Mouse (Mus musculus): ENCODE results near the gene Wbp4. TPM values are rescaled to one million over a fixed set of nuclear protein-coding genes. Genes with fewer than 3 reads are reported as not detected.

Gene Wbp4
- polyA plus RNA-seq, 1 experiment from 2014 or later: 37.6 TPM

DNA sequence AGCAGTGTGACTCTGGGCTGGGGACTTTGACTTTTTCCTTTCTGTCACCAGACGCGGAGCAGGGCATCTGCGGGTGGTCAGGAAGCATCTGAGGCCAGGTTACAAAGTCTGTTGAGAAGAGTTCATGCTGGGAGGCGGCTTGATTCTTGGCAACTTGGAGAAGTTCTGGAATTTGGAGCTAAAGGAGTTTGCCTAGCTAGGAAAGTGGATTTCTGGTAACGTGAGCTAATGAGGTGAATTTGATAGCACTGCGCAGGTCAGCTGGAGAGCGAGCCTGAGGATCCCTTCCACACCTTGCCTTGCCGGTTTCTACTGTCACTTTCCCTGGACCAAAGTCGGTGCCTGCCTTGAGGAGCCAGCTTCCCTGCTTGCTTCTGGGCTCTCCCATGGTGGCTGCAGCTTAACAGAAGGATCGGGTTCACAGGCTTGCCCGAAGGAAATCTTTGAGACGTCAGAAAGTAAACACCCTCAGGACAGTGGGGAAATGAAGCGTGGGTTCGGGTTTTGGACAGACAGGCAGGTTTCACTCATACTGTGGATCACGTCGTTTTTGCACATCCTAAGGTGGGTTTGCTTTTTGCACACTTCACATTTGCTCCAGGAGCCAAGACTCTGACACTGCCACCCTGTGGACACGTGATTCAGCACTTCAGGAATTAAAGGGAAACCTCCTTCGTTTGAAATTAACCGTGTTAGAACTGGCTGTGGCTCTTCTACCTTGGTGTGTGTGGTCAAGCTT lies 5.8 kb upstream of the Wbp4 start:
- Histone ChIP-seq H3K36me3 (ENCODE audit: insufficient read depth, low read length) (peaks cover 6% of the 10 kb centered on the region; the same call in 1 of the 2 replicates), H3K27me3 (replicated peaks; ENCODE audit: insufficient read depth, low read length) (no peaks in the 10 kb centered on the region), H3K9me3 (ENCODE audit: low read length) (no peaks in the 10 kb centered on the region), H3K9ac (replicated peaks; ENCODE audit: low read depth) (peak overlapping the region; percentile 30; the same call in 1 of the 2 replicates), H3K27ac (ENCODE audit: low read length) (peak overlapping the region; percentile 70), H3K4me2 (replicated peaks; ENCODE audit: low read depth, low read length) (peak overlapping the region; percentile 43), H3K4me1 (ENCODE audit: insufficient read depth, low read depth, low read length) (peaks cover 36% of the 10 kb centered on the region), H3K4me3 (ENCODE audit: low read depth, low read length) (peak overlapping the region; percentile 16; the same call in 1 of the 2 replicates)
- peak; percentile 57 for TF ChIP-seq CTCF (IDR thresholded peaks at IDR 0.05)
- 0 out of 2 replicates have a peak, but pooled peaks have one; percentile 18 for TF ChIP-seq EP300 (IDR thresholded peaks at IDR 0.05)
- WGBS: 5% methylated on average over 19 of the region's 19 CpGs
- ATAC-seq (peak; percentile 25), DNase-seq (ENCODE audit: low spot score) (peak; percentile 72)

DNA sequence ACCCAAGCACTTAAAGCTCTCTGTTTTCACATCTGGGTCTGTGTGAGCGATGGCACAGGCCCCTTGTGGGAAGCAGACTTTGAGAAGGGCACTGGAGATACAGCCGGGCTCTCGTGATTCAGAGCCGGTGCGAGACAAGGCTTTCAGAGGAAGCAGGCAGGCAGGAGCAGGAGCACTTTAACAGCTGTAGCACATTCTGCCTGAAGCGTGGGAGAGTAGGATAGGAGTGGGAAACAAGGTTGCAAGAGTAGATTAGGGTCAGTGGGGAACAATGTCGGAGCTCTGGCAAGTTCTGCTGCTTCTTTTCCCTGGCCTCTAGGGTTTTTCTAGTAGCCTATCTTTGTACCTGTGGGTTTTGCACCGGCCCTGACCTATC lies 5.3 kb upstream of the Wbp4 start:
- H3K4me1 ChIP-seq (ENCODE audit: insufficient read depth, low read depth, low read length): peaks cover 36% of the 10 kb centered on the region
- ATAC-seq (no peak), DNase-seq (ENCODE audit: low spot score) (no peak)
- WGBS: 27% methylated on average over 8 of the region's 8 CpGs
- H3K4me3 ChIP-seq (ENCODE audit: low read depth, low read length): no peak overlapping the region
- H3K27me3 ChIP-seq (replicated peaks; ENCODE audit: insufficient read depth, low read length): no peaks in the 10 kb centered on the region
- TF ChIP-seq CTCF (IDR thresholded peaks at IDR 0.05) (no peak), EP300 (IDR thresholded peaks at IDR 0.05) (no peak)
- H3K9ac ChIP-seq (replicated peaks; ENCODE audit: low read depth): peak overlapping the region; percentile 30; the same call in 1 of the 2 replicates
- H3K4me2 ChIP-seq (replicated peaks; ENCODE audit: low read depth, low read length): peak overlapping the region; percentile 43
- no peaks in the 10 kb centered on the region for H3K36me3 ChIP-seq (ENCODE audit: insufficient read depth, low read length)
- no peaks in the 10 kb centered on the region for H3K9me3 ChIP-seq (ENCODE audit: low read length)
- H3K27ac ChIP-seq (ENCODE audit: low read length): peak overlapping the region; percentile 70

DNA sequence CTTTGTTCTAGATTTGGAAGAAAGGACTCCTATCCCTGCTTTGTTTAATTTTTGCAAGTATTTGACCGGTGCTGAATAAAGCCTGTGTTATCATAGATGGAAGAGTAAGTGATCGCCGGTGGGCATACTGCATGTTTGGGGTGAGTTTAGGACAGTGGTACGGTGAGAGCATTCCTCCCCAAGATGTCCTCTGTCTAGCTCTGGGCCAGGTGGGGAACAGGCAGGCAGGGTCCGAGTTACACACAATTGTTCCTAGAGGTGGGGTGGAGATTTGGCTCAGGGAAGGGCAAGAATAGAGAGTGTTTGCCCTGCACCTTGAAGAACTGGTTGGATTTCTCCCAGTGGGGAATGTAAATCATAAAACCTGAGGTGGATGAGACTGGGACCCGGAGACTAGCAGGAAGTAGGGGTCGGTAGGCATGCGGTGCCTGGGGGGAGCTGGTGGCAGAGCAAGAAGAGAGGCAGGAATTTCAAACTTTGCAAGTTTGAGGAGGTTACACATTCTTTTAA lies 2.3 kb upstream of the Wbp4 start:
- Histone ChIP-seq H3K36me3 (ENCODE audit: insufficient read depth, low read length) (no peaks in the 10 kb centered on the region), H3K4me2 (replicated peaks; ENCODE audit: low read depth, low read length) (peak overlapping the region; percentile 72), H3K9ac (replicated peaks; ENCODE audit: low read depth) (peak overlapping the region; percentile 100; the same call in 1 of the 2 replicates), H3K27me3 (replicated peaks; ENCODE audit: insufficient read depth, low read length) (no peaks in the 10 kb centered on the region), H3K9me3 (ENCODE audit: low read length) (no peaks in the 10 kb centered on the region), H3K27ac (ENCODE audit: low read length) (peak overlapping the region; percentile 100), H3K4me1 (ENCODE audit: insufficient read depth, low read depth, low read length) (peaks cover 37% of the 10 kb centered on the region), H3K4me3 (ENCODE audit: low read depth, low read length) (peak overlapping the region; percentile 100)
- WGBS: 54% methylated on average over 8 of the region's 8 CpGs
- no peak for TF ChIP-seq CTCF (IDR thresholded peaks at IDR 0.05)
- no peak for TF ChIP-seq EP300 (IDR thresholded peaks at IDR 0.05)
- DNase-seq (ENCODE audit: low spot score) (peak; percentile 62), ATAC-seq (no peak)

GRCm38 (mm10) chr14:79482747-79483355 lies 1.5 kb upstream of the Wbp4 start:
- H3K9me3 ChIP-seq (ENCODE audit: low read length): no peaks in the 10 kb centered on the region
- no peaks in the 10 kb centered on the region for H3K27me3 ChIP-seq (replicated peaks; ENCODE audit: insufficient read depth, low read length)
- peak overlapping the region; percentile 72 for H3K4me2 ChIP-seq (replicated peaks; ENCODE audit: low read depth, low read length)
- H3K9ac ChIP-seq (replicated peaks; ENCODE audit: low read depth): peak overlapping the region; percentile 100
- no peak for DNase-seq (ENCODE audit: low spot score)
- 12% methylated on average over 15 of the region's 15 CpGs for WGBS
- peak overlapping the region; percentile 100 for H3K4me3 ChIP-seq (ENCODE audit: low read depth, low read length)
- H3K36me3 ChIP-seq (ENCODE audit: insufficient read depth, low read length): no peaks in the 10 kb centered on the region
- H3K4me1 ChIP-seq (ENCODE audit: insufficient read depth, low read depth, low read length): peaks cover 37% of the 10 kb centered on the region
- H3K27ac ChIP-seq (ENCODE audit: low read length): peak overlapping the region; percentile 100
- no peak for TF ChIP-seq EP300 (IDR thresholded peaks at IDR 0.05)
- no peak for TF ChIP-seq CTCF (IDR thresholded peaks at IDR 0.05)
- ATAC-seq: no peak

DNA sequence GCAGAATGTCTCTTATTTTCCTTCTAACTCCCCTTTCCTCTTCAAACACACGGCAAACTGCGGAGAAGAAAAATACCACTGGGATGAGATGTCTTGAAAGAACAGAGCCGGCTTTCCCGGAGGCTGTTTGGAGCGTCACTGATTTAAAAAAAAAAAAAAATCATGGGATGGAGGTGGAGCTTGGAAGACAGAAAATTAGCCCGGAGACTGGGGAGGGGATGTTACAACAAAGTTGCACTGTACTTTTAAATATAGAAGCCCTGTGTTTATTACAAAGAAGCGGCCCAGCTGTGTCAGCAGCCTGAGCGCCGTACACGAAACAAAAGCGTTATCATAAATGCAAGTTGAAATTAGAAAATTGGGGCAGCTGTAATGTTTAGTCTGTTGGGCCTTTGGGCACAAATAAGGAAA lies 936 bp upstream of the Wbp4 start:
- WGBS: under 1% methylated on average over 11 of the region's 11 CpGs
- Histone ChIP-seq H3K27ac (ENCODE audit: low read length) (peak overlapping the region; percentile 100), H3K9me3 (ENCODE audit: low read length) (no peaks in the 10 kb centered on the region), H3K4me1 (ENCODE audit: insufficient read depth, low read depth, low read length) (peaks cover 34% of the 10 kb centered on the region), H3K9ac (replicated peaks; ENCODE audit: low read depth) (peak overlapping the region; percentile 100), H3K4me3 (ENCODE audit: low read depth, low read length) (peak overlapping the region; percentile 100), H3K4me2 (replicated peaks; ENCODE audit: low read depth, low read length) (peak overlapping the region; percentile 72), H3K36me3 (ENCODE audit: insufficient read depth, low read length) (no peaks in the 10 kb centered on the region), H3K27me3 (replicated peaks; ENCODE audit: insufficient read depth, low read length) (no peaks in the 10 kb centered on the region)
- TF ChIP-seq EP300 (IDR thresholded peaks at IDR 0.05) (no peak; the same call in 1 of the 2 replicates), CTCF (IDR thresholded peaks at IDR 0.05) (no peak)
- DNase-seq (ENCODE audit: low spot score): peak; percentile 91
- ATAC-seq: peak; percentile 4; the same call in 1 of the 2 replicates
